Mouse (Mus musculus) cerebellum, adult 11-12 months (tissue): ENCODE data around the gene Hoxc6.

Source experiments
- DNase-seq: peaks from one replicate; pipeline ENCODE4 v3.0.0; 2022

Hoxc6 gene

GRCm38 (mm10) chr15:103051670-103052069 is 53.6 kb downstream of the Hoxc6 start:
- DNase-seq = no peak

GRCm38 (mm10) chr15:103053210-103053609 is 55.2 kb downstream of the Hoxc6 start:
- no peak for DNase-seq

GRCm38 (mm10) chr15:103056396-103056795 is 58.3 kb downstream of the Hoxc6 start:
- no peak for DNase-seq

GRCm38 (mm10) chr15:103058715-103059114 is 60.7 kb downstream of the Hoxc6 start:
- no peak for DNase-seq

- DNase-seq = no peak
Measured at GRCm38 (mm10) chr15:103059393-103059992, 61.4 kb downstream of the Hoxc6 start.

GRCm38 (mm10) chr15:103060021-103060340 is 61.9 kb downstream of the Hoxc6 start:
- DNase-seq = no peak

- DNase-seq = no peak
Measured at GRCm38 (mm10) chr15:103060341-103061130, 62.5 kb downstream of the Hoxc6 start.

GRCm38 (mm10) chr15:103061131-103061825 is 63.2 kb downstream of the Hoxc6 start:
- DNase-seq = no peak
